19 mouse cellular contexts compared by ENCODE assay signal in the genomic region with DNA sequence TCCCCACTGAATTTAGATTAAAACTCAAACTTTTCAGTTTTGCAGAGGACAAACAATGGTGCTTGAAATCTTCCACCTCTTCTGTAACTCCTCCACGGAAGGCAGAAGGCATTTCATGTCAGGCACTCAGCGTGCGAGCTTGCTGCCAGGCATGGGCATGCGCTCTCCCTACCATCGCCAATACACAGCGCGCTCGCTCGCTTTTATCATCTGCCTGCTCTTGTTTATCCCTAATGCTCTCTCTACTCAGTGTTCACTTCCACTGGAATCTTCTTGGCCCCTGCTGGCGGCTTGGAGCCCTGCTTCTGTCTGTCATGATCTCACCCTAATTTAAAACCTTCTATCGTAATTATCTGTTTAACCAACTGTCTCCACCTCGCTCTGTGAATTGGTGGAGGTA. TPM values are rescaled to one million over a fixed set of nuclear protein-coding genes. Genes with fewer than 3 reads are reported as not detected.
DNase-seq lines count a peak whose midpoint lies in the region; ATAC-seq and TF ChIP-seq lines count a peak whose summit lies in the region.
"Had no signal": no experiment of that assay in that cellular context is flagged by ENCODE, and none has a peak within 500 bp of the region (broad histone marks: within the 10 kb centered on the region; RNA-seq: fewer than 3 reads in every experiment).

No protein-coding gene starts in this region.

- no peak for TF ChIP-seq CTCF in lung, adult 2 months (IDR thresholded peaks at IDR 0.05; ENCODE audit: insufficient read depth, low read length)

- H3K4me2 ChIP-seq in lung, embryonic 15.5 days, result no peak overlapping the region
- H3K4me2 ChIP-seq: embryonic facial prominence, embryonic 13.5 days; limb, embryonic 12.5 days; midbrain, embryonic 13.5 days had no signal

- 0 out of 2 replicates have a peak, but pooled peaks cover 3% of the 10 kb centered on the region for H3K4me1 ChIP-seq in lung, embryonic 15.5 days
- no peaks in the 10 kb centered on the region for H3K4me1 ChIP-seq in lung, adult 2 months (ENCODE audit: control insufficient read depth, insufficient read depth, low read length)
- H3K4me1 ChIP-seq: embryonic facial prominence, embryonic 13.5 days; limb, embryonic 12.5 days; midbrain, embryonic 13.5 days had no signal

- WGBS in lung, embryonic 15.5 days, result 61% methylated on average over 12 of the region's 12 CpGs
- 69% methylated on average over 12 of the region's 12 CpGs for WGBS in lung, adult 2 months

- H3K9me3 ChIP-seq in lung, embryonic 15.5 days, result no peaks in the 10 kb centered on the region
- H3K9me3 ChIP-seq: embryonic facial prominence, embryonic 13.5 days; limb, embryonic 12.5 days; midbrain, embryonic 13.5 days had no signal

- H3K36me3 ChIP-seq in lung, embryonic 15.5 days, result no peaks in the 10 kb centered on the region
- H3K36me3 ChIP-seq: embryonic facial prominence, embryonic 13.5 days; limb, embryonic 12.5 days; midbrain, embryonic 13.5 days had no signal

- H3K27ac ChIP-seq in lung, embryonic 15.5 days, result peak overlapping the region; percentile 23; the same call in 1 of the 2 replicates
- H3K27ac ChIP-seq: embryonic facial prominence, embryonic 13.5 days; kidney, postnatal 0 days; limb, embryonic 12.5 days; midbrain, embryonic 13.5 days had no signal

- peak; percentile 67; the same call in 1 of the 2 replicates for ATAC-seq in lung, embryonic 15.5 days (ENCODE audit: borderline replicate concordance, extremely low read depth, low FRiP score, low TSS enrichment)
- ATAC-seq: liver, postnatal 0 days; midbrain, embryonic 13.5 days had no signal

- no peak for TF ChIP-seq POLR2A in lung, adult 2 months (IDR thresholded peaks at IDR 0.05; ENCODE audit: borderline replicate concordance, extremely low read depth, low read depth, low read length)

- H3K9ac ChIP-seq in lung, embryonic 15.5 days, result no peak overlapping the region
- H3K9ac ChIP-seq: embryonic facial prominence, embryonic 13.5 days; limb, embryonic 12.5 days; liver, postnatal 0 days; midbrain, embryonic 13.5 days had no signal

- no peaks in the 10 kb centered on the region for H3K27me3 ChIP-seq in lung, embryonic 15.5 days
- H3K27me3 ChIP-seq: embryonic facial prominence, embryonic 13.5 days; limb, embryonic 12.5 days; midbrain, embryonic 13.5 days had no signal

- peak; percentile 39 to 59 for DNase-seq in cerebellum, postnatal 25 days
- no peak for DNase-seq in cerebellum, adult 11-12 months
- DNase-seq in lung, adult 2 months, result no peak
- DNase-seq in layer of hippocampus, postnatal 10 days (ENCODE audit: low spot score in 2 of 2), result peak; percentile 43 to 60
- peak; percentile 46 for DNase-seq in right cerebral cortex, postnatal 25 days
- DNase-seq in c-Kit-positive CD71-positive TER-119-positive erythroid progenitor cells, embryonic 14.5 days (ENCODE audit: low spot score), result no peak
- DNase-seq in urinary bladder, postnatal 36 days (ENCODE audit: low spot score in 2 of 2), result no peak
- DNase-seq: cerebellum, adult 8-10 months; heart, postnatal 36 days; liver, postnatal 0 days had no signal

- H3K4me3 ChIP-seq in lung, embryonic 15.5 days, result no peak overlapping the region
- H3K4me3 ChIP-seq in lung, adult 2 months (replicated peaks; ENCODE audit: extremely low read depth, low read depth, low read length), result no peak overlapping the region
- H3K4me3 ChIP-seq: embryonic facial prominence, embryonic 13.5 days; limb, embryonic 12.5 days; midbrain, embryonic 13.5 days had no signal

RNA-seq across cellular contexts. Expression of a gene that starts 11.6 kb away (rescaled TPM):
- polyA plus RNA-seq in lung, embryonic 15.5 days (2015; fragmentation: Nextera tagmentation; extraction: Ambion mirVana), result 2.7 and 3.1 TPM in 2 replicates
- polyA plus RNA-seq in lung, adult 2 months (2012; rRNA removed), result 0.06 and 0.71 TPM in 2 replicates
- total RNA-seq in layer of hippocampus, postnatal 10 days (2021), result 10 to 100 TPM in 1 of 2 experiments, 1 to 10 TPM in 1; 4.6 to 11.7 TPM

RNA-seq across cellular contexts. Expression of a gene that starts 49.1 kb away (rescaled TPM):
- polyA plus RNA-seq in lung, embryonic 15.5 days (2015; fragmentation: Nextera tagmentation; extraction: Ambion mirVana), result not detected in 2 replicates
- not detected in 2 replicates for polyA plus RNA-seq in lung, adult 2 months (2012; rRNA removed)
- total RNA-seq in layer of hippocampus, postnatal 10 days (2021), result not detected
- total RNA-seq: ES-E14; heart, adult 8-10 months; heart, postnatal 36 days had no signal
- polyA plus RNA-seq: embryonic facial prominence, embryonic 13.5 days; intestine, embryonic 14.5 days; kidney, postnatal 0 days; limb, embryonic 12.5 days; liver, postnatal 0 days; midbrain, embryonic 13.5 days; thymus, postnatal 0 days had no signal

Comparison
In these comparisons a context has a peak if more than half of its experiments do, and no peak if none do; other contexts are left out.
1. DNase-seq: peak in cerebellum, postnatal 25 days (2 of 2), layer of hippocampus, postnatal 10 days (2 of 2) and right cerebral cortex, postnatal 25 days (single experiment); none in cerebellum, adult 11-12 months (single experiment), lung, adult 2 months (single experiment), c-Kit-positive CD71-positive TER-119-positive erythroid progenitor cells, embryonic 14.5 days (single experiment) and urinary bladder, postnatal 36 days (0 of 2).